Mouse (Mus musculus): Measurements from ENCODE around the gene Acads. TPM values are rescaled to one million over a fixed set of nuclear protein-coding genes. Genes with fewer than 3 reads are reported as not detected.
"Not testable (repeated sequence)": the region's sequence is repeated elsewhere in the genome, so short reads cannot be mapped to it uniquely, and the experiment has no call there.

Gene Acads
- polyA plus RNA-seq, 1 experiment from 2014 or later = 27.7 TPM

DNA sequence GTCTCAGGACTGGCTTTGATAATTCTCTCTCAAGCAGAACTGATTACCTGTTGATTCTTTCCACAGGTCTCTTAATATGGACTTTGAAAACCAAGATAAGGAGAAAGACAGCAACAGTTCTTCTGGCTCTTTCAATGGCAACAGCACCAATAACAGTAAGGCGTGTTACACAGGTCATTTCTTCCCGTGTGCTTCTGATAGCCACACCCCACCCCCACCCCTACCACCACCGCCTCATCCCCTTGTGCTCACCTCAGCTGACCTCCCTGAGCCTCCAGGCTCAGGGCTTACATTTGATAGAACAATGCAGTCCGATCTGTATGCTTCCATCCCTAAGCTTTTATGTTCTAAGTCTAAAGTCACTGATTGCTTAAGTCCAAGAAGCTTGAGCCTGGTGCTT is 44.4 kb downstream of the Acads start:
- 88% methylated on average over 4 of the region's 4 CpGs for WGBS
- no peaks in the 10 kb centered on the region for H3K9me3 ChIP-seq (ENCODE audit: control insufficient read depth, low read length)
- ATAC-seq (ENCODE audit: insufficient read depth, low FRiP score, low TSS enrichment) (no peak), DNase-seq (ENCODE audit: low spot score) (no peak)
- H3K9ac ChIP-seq (ENCODE audit: low read length) = no peak overlapping the region
- H3K4me3 ChIP-seq (ENCODE audit: low read depth, low read length) = no peak overlapping the region
- H3K27ac ChIP-seq (ENCODE audit: low read depth, low read length) = no peak overlapping the region
- no peaks in the 10 kb centered on the region for H3K27me3 ChIP-seq (ENCODE audit: control insufficient read depth, insufficient read depth, low read length)
- H3K4me2 ChIP-seq (ENCODE audit: low read depth) = no peak overlapping the region
- peaks cover 3% of the 10 kb centered on the region; the same call in 1 of the 2 replicates for H3K4me1 ChIP-seq (ENCODE audit: control insufficient read depth, insufficient read depth, low read length)
- no peaks in the 10 kb centered on the region for H3K36me3 ChIP-seq (ENCODE audit: control insufficient read depth, insufficient read depth, low read length)

- not testable (repeated sequence) for DNase-seq (ENCODE audit: low spot score); H3K9me3 ChIP-seq (ENCODE audit: control insufficient read depth, low read length); H3K4me3 ChIP-seq (ENCODE audit: low read depth, low read length); H3K36me3 ChIP-seq (ENCODE audit: control insufficient read depth, insufficient read depth, low read length); H3K27me3 ChIP-seq (ENCODE audit: control insufficient read depth, insufficient read depth, low read length); H3K9ac ChIP-seq (ENCODE audit: low read length); ATAC-seq (ENCODE audit: insufficient read depth, low FRiP score, low TSS enrichment); H3K27ac ChIP-seq (ENCODE audit: low read depth, low read length); H3K4me2 ChIP-seq (ENCODE audit: low read depth); H3K4me1 ChIP-seq (ENCODE audit: control insufficient read depth, insufficient read depth, low read length)
- 16% methylated on average over 8 of the region's 8 CpGs for WGBS
Measured at GRCm38 (mm10) chr5:115073306-115073705, 45.8 kb downstream of the Acads start.

GRCm38 (mm10) chr5:115072143-115072542 is 47.0 kb downstream of the Acads start:
- no peak overlapping the region for H3K27ac ChIP-seq (ENCODE audit: low read depth, low read length)
- H3K9ac ChIP-seq (ENCODE audit: low read length) = no peak overlapping the region
- 91% methylated on average over 7 of the region's 7 CpGs for WGBS
- no peaks in the 10 kb centered on the region for H3K27me3 ChIP-seq (ENCODE audit: control insufficient read depth, insufficient read depth, low read length)
- no peak overlapping the region for H3K4me3 ChIP-seq (ENCODE audit: low read depth, low read length)
- DNase-seq (ENCODE audit: low spot score) (no peak), ATAC-seq (ENCODE audit: insufficient read depth, low FRiP score, low TSS enrichment) (no peak)
- H3K4me1 ChIP-seq (ENCODE audit: control insufficient read depth, insufficient read depth, low read length) = peaks cover 3% of the 10 kb centered on the region; the same call in 1 of the 2 replicates
- no peaks in the 10 kb centered on the region for H3K36me3 ChIP-seq (ENCODE audit: control insufficient read depth, insufficient read depth, low read length)
- no peak overlapping the region for H3K4me2 ChIP-seq (ENCODE audit: low read depth)
- H3K9me3 ChIP-seq (ENCODE audit: control insufficient read depth, low read length) = no peaks in the 10 kb centered on the region

- Histone ChIP-seq H3K4me2 (ENCODE audit: low read depth) (no peak overlapping the region), H3K27me3 (ENCODE audit: control insufficient read depth, insufficient read depth, low read length) (no peaks in the 10 kb centered on the region), H3K4me3 (ENCODE audit: low read depth, low read length) (no peak overlapping the region), H3K27ac (ENCODE audit: low read depth, low read length) (no peak overlapping the region), H3K36me3 (ENCODE audit: control insufficient read depth, insufficient read depth, low read length) (no peaks in the 10 kb centered on the region), H3K4me1 (ENCODE audit: control insufficient read depth, insufficient read depth, low read length) (peaks cover 3% of the 10 kb centered on the region; the same call in 1 of the 2 replicates), H3K9ac (ENCODE audit: low read length) (no peak overlapping the region), H3K9me3 (ENCODE audit: control insufficient read depth, low read length) (no peaks in the 10 kb centered on the region)
- no peak for DNase-seq (ENCODE audit: low spot score)
- 89% methylated on average over 11 of the region's 11 CpGs for WGBS
- ATAC-seq (ENCODE audit: insufficient read depth, low FRiP score, low TSS enrichment) = no peak
Measured at GRCm38 (mm10) chr5:115071096-115071901, 47.8 kb downstream of the Acads start.

DNA sequence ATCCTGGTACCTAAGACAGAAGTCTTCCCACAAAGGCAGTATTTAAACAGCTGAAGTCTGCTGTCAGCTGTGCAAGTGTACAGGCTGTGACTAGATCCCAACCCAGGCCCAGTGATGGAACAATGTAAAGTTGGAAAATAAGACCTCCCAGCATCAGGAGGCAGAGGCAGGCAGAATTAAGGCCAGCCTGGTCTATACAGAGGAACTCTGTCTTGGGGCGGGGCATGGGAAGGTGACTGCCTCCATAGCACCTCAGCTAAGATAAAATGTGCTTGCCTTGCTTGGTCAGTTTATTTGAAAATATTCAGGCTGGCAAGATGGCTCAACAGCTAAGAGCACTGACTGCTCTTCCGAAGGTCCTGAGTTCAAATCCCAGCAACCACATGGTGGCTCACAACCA is 48.7 kb downstream of the Acads start:
- 97% methylated on average over 2 of the region's 2 CpGs for WGBS
- no peak overlapping the region for H3K4me2 ChIP-seq (ENCODE audit: low read depth)
- ATAC-seq (ENCODE audit: insufficient read depth, low FRiP score, low TSS enrichment) = no peak

GRCm38 (mm10) chr5:115069611-115070010 is 49.5 kb downstream of the Acads start:
- no peak overlapping the region for H3K9ac ChIP-seq (ENCODE audit: low read length)
- no peaks in the 10 kb centered on the region for H3K9me3 ChIP-seq (ENCODE audit: control insufficient read depth, low read length)
- 90% methylated on average over 3 of the region's 3 CpGs for WGBS
- peaks cover 3% of the 10 kb centered on the region; the same call in 1 of the 2 replicates for H3K4me1 ChIP-seq (ENCODE audit: control insufficient read depth, insufficient read depth, low read length)
- H3K4me3 ChIP-seq (ENCODE audit: low read depth, low read length) = no peak overlapping the region
- DNase-seq (ENCODE audit: low spot score) (no peak), ATAC-seq (ENCODE audit: insufficient read depth, low FRiP score, low TSS enrichment) (no peak)
- H3K36me3 ChIP-seq (ENCODE audit: control insufficient read depth, insufficient read depth, low read length) = no peaks in the 10 kb centered on the region
- H3K27ac ChIP-seq (ENCODE audit: low read depth, low read length) = no peak overlapping the region
- H3K4me2 ChIP-seq (ENCODE audit: low read depth) = no peak overlapping the region
- no peaks in the 10 kb centered on the region for H3K27me3 ChIP-seq (ENCODE audit: control insufficient read depth, insufficient read depth, low read length)

More for the DNA sequence above, 48.7 kb downstream of the Acads start:
- H3K36me3 ChIP-seq (ENCODE audit: control insufficient read depth, insufficient read depth, low read length) = no peaks in the 10 kb centered on the region
- no peak for DNase-seq (ENCODE audit: low spot score)
- no peak overlapping the region for H3K9ac ChIP-seq (ENCODE audit: low read length)
- H3K9me3 ChIP-seq (ENCODE audit: control insufficient read depth, low read length) = no peaks in the 10 kb centered on the region
- H3K4me3 ChIP-seq (ENCODE audit: low read depth, low read length) = no peak overlapping the region
- no peaks in the 10 kb centered on the region for H3K27me3 ChIP-seq (ENCODE audit: control insufficient read depth, insufficient read depth, low read length)
- H3K4me1 ChIP-seq (ENCODE audit: control insufficient read depth, insufficient read depth, low read length) = peaks cover 3% of the 10 kb centered on the region; the same call in 1 of the 2 replicates
- no peak overlapping the region for H3K27ac ChIP-seq (ENCODE audit: low read depth, low read length)

DNA sequence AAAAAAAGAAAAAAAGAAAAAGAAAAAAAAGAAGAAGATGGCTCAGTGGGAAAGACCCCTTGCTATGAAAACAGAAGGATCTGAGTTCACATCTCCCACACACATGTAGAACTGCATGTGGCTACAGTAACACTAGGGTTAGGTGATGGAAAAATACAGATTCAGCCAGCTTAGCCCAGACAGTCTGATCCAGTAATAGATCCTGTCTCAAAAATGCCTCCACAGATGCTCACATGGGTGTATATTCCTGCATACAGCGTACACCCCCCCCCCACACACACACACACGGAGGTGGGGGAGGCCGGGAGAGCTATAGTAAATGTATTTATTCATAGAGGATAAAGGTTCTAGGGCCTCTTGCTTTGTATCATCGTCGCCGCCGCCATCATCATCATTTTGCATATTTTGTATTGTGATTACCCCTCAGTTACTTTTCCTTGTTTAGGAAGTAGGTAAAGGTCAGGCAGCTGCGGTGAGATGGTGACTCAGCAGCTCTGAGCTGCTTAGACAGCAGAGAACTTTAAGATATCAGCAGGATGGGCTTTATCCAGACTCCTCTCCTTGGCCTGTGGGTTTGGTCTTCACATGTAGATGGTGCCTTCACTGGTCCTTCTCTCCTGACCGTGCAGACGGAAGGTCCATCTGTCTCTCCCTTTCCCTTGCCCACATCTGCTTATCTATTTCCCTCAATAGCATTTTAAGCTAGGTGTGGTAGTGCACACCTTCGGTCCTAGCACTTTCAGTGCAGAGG is 50.3 kb downstream of the Acads start:
- Histone ChIP-seq H3K4me3 (ENCODE audit: low read depth, low read length) (no peak overlapping the region), H3K27me3 (ENCODE audit: control insufficient read depth, insufficient read depth, low read length) (no peaks in the 10 kb centered on the region), H3K27ac (ENCODE audit: low read depth, low read length) (no peak overlapping the region), H3K9ac (ENCODE audit: low read length) (no peak overlapping the region), H3K4me2 (ENCODE audit: low read depth) (no peak overlapping the region), H3K4me1 (ENCODE audit: control insufficient read depth, insufficient read depth, low read length) (peaks cover 3% of the 10 kb centered on the region; the same call in 1 of the 2 replicates), H3K9me3 (ENCODE audit: control insufficient read depth, low read length) (no peaks in the 10 kb centered on the region), H3K36me3 (ENCODE audit: control insufficient read depth, insufficient read depth, low read length) (no peaks in the 10 kb centered on the region)
- DNase-seq (ENCODE audit: low spot score) = no peak
- ATAC-seq (ENCODE audit: insufficient read depth, low FRiP score, low TSS enrichment) = no peak
- 89% methylated on average over 11 of the region's 11 CpGs for WGBS

DNA sequence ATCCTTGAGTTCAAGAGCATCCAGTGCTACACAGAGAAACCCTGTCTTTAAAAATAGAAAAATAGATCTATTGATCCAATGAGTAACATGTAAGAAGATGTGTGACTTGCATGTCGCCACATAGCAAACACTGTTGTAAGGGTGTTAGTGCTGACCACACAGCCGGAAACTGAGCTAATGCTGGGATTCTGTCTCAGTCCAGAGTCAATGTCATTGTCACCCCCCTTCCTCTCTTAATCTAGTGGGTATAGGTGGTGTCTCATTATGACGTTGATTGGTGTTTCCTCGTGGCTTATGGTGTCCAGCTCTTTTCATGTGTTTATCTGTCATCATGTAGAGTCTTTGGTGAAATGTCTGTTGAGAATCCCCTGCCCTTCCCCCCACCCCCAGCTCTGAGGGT is 52.9 kb downstream of the Acads start:
- Histone ChIP-seq H3K9me3 (ENCODE audit: control insufficient read depth, low read length) (no peaks in the 10 kb centered on the region), H3K4me2 (ENCODE audit: low read depth) (no peak overlapping the region), H3K9ac (ENCODE audit: low read length) (no peak overlapping the region), H3K4me1 (ENCODE audit: control insufficient read depth, insufficient read depth, low read length) (no peaks in the 10 kb centered on the region), H3K36me3 (ENCODE audit: control insufficient read depth, insufficient read depth, low read length) (no peaks in the 10 kb centered on the region), H3K27me3 (ENCODE audit: control insufficient read depth, insufficient read depth, low read length) (no peaks in the 10 kb centered on the region), H3K27ac (ENCODE audit: low read depth, low read length) (no peak overlapping the region), H3K4me3 (ENCODE audit: low read depth, low read length) (no peak overlapping the region)
- 87% methylated on average over 4 of the region's 4 CpGs for WGBS
- ATAC-seq (ENCODE audit: insufficient read depth, low FRiP score, low TSS enrichment) (no peak), DNase-seq (ENCODE audit: low spot score) (no peak)

Data from neural tube, embryonic 11.5 days (tissue).